Mouse (Mus musculus) heart, embryonic 14.5 days (tissue): ENCODE results near the gene Bak1. TPM values are rescaled to one million over a fixed set of nuclear protein-coding genes. Genes with fewer than 3 reads are reported as not detected.

Experiments used
- ATAC-seq: fragments of 200-750 bp; cut with Nextera tagmentation; 2 replicates; pipeline ENCODE4 v1.8.0; 2017; ENCODE audit warnings: low read depth, moderate TSS enrichment; ENCODE audit not compliant: insufficient number of reproducible peaks, insufficient read depth, low FRiP score
- H3K27ac ChIP-seq, 2 experiments: fragments of 200-500 bp in 1 of 2; fragments of 300-500 bp in 1 of 2; sonication (generic) in 1 of 2; replicated peaks in 1 of 2; 2 replicates each; pipeline ENCODE4 v1.5.1; 2012 to 2014; ENCODE audit warnings: low read depth in 2 of 2, low read length in 2 of 2, control low read depth in 1 of 2, mild to moderate bottlenecking in 1 of 2, mixed read lengths in 1 of 2; ENCODE audit not compliant: control insufficient read depth in 1 of 2, insufficient read depth in 1 of 2
- H3K27me3 ChIP-seq: fragments of 300-500 bp; sonication (generic); 2 replicates; pipeline ENCODE4 v1.6.1; 2014; ENCODE audit warnings: mild to moderate bottlenecking, low read length, control low read depth; ENCODE audit not compliant: control insufficient read depth, insufficient read depth
- H3K36me3 ChIP-seq: fragments of 300-500 bp; sonication (generic); 2 replicates; pipeline ENCODE4 v1.6.1; 2014; ENCODE audit warnings: mild to moderate bottlenecking, control low read depth, low read length, mixed read lengths; ENCODE audit not compliant: control insufficient read depth, insufficient read depth
- H3K4me1 ChIP-seq, 2 experiments: fragments of 200-500 bp in 1 of 2; fragments of 300-500 bp in 1 of 2; sonication (generic) in 1 of 2; 2 replicates each; pipeline ENCODE4 v1.6.1; 2012 to 2014; ENCODE audit warnings: low read length in 2 of 2, control low read depth in 1 of 2, mixed read lengths in 1 of 2; ENCODE audit not compliant: control insufficient read depth in 2 of 2, insufficient read depth in 2 of 2
- H3K4me2 ChIP-seq: fragments of 300-500 bp; sonication (generic); 2 replicates; pipeline ENCODE4 v1.6.1; 2014; ENCODE audit warnings: mild to moderate bottlenecking, low read length
- H3K4me3 ChIP-seq, 2 experiments: fragments of 200-500 bp in 1 of 2; fragments of 300-500 bp in 1 of 2; sonication (generic) in 1 of 2; 2 replicates each; pipeline ENCODE4 v1.5.1; 2012 to 2014; ENCODE audit warnings: low read length in 2 of 2, mild to moderate bottlenecking in 2 of 2, control low read depth in 1 of 2, low read depth in 1 of 2, moderate library complexity in 1 of 2; ENCODE audit not compliant: control insufficient read depth in 1 of 2, insufficient read depth in 1 of 2
- H3K9ac ChIP-seq: fragments of 300-500 bp; sonication (generic); 2 replicates; pipeline ENCODE4 v1.6.1; 2014; ENCODE audit warnings: mild to moderate bottlenecking, low read length
- H3K9me3 ChIP-seq: fragments of 300-500 bp; sonication (generic); 2 replicates; pipeline ENCODE4 v1.6.1; 2016; ENCODE audit warnings: low read length, control low read depth; ENCODE audit not compliant: control insufficient read depth
- WGBS: fragments of 180-500 bp; shearing (Covaris S2); extraction: QIAGEN DNeasy Blood & Tissue Kit; methylation state at CpG from one replicate; pipeline ENCODE4 v1.1.7; 2014; 5-methylcytosine and 5-hydroxymethylcytosine counted together
- polyA plus RNA-seq: library from polyadenylated mRNA; unstranded; fragments of >200 nt; fragmentation: Nextera tagmentation; extraction: Ambion mirVana; gene quantifications from 2 replicates; pipeline ENCODE4 v1.2.1, GENCODE M21; 2014

Gene Bak1
- polyA plus RNA-seq, 1 experiment from 2014 or later: 10.5 TPM

DNA sequence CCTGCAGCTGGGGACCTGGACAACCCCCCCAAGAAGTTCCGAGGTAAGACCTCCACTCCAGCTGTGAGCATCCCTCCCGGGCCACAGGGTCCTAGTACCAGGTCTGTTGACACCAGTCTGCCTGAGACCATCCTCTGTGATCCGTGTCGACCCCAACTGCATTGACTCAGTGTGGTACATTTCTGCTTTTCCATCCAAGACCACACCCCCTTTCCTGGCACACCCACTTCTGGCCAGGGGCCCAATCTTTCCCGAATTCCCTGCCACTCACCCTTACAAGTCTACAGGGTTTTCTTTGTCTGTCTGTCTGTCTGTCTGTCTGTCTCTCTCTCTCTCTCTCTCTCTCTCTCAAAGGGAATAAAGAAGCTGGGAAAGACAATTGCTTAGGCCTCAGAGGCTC is 44.3 kb upstream of the Bak1 start:
- H3K36me3 ChIP-seq: no peaks in the 10 kb centered on the region
- no peak overlapping the region for H3K4me2 ChIP-seq
- H3K27me3 ChIP-seq: no peaks in the 10 kb centered on the region
- no peak for ATAC-seq
- whole genome bisulfite sequencing: 77% methylated on average over 5 of the region's 5 CpGs
- 0 out of 2 replicates have a peak, but pooled peaks cover 4% of the 10 kb centered on the region for H3K9me3 ChIP-seq
- no peak overlapping the region for H3K4me3 ChIP-seq
- peaks cover 3 to 7% of the 10 kb centered on the region in 2 experiments; a peak in 1 of 4 replicates for H3K4me1 ChIP-seq
- H3K27ac ChIP-seq: no peak overlapping the region
- H3K9ac ChIP-seq: no peak overlapping the region

DNA sequence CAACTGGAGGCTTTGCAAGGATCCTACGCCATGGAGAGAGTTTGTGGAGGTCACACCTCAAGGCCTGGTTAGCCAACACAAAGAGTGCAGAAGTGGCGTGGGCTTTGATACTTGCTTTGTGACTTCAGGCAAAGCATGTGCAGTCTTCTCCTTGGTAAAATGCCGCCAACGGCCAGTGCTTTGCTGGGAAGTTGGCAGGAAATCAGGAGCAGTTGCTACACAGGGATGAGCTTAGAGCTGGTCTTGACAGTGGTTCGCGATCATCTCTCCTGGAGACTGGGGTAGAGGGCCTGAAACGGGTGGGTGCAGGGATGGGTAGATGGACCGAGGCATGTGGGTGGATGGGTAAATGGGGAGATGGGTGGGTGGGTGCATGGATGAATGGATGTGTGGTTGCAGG is 43.6 kb upstream of the Bak1 start:
- no peak overlapping the region for H3K9ac ChIP-seq
- H3K4me2 ChIP-seq: no peak overlapping the region
- no peaks in the 10 kb centered on the region for H3K36me3 ChIP-seq
- no peak overlapping the region for H3K27ac ChIP-seq
- no peak overlapping the region for H3K4me3 ChIP-seq
- 91% methylated on average over 8 of the region's 8 CpGs for WGBS
- peaks cover 3 to 7% of the 10 kb centered on the region in 2 experiments; a peak in 1 of 4 replicates for H3K4me1 ChIP-seq
- H3K9me3 ChIP-seq: no peaks in the 10 kb centered on the region
- H3K27me3 ChIP-seq: no peaks in the 10 kb centered on the region
- ATAC-seq: no peak

DNA sequence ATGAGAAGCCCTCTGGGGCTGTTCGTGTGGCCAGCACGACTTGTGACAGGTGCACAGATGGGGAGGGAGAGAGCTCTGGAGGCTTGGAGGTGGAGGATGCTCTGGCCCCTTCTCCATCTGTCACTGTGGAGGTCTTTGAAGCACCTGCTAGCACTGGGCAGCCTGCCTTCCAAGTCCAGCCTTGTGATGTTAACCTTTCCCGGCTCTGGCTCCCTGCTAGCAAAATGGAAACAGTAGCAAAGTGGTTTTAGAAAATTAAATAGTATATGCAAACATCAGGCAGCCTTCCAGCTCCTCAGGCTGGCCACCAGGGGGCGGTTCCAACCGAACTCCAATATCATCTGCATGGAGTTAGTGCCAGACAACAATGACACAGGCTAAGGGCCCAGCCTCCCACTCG is 42.8 kb upstream of the Bak1 start:
- Histone ChIP-seq H3K4me3 (no peak overlapping the region), H3K4me1 (peaks cover 3 to 7% of the 10 kb centered on the region in 2 experiments; a peak in 1 of 4 replicates), H3K27ac (no peak overlapping the region), H3K9ac (no peak overlapping the region), H3K9me3 (no peaks in the 10 kb centered on the region), H3K36me3 (no peaks in the 10 kb centered on the region), H3K4me2 (no peak overlapping the region), H3K27me3 (no peaks in the 10 kb centered on the region)
- no peak for ATAC-seq
- WGBS: 60% methylated on average over 6 of the region's 6 CpGs

DNA sequence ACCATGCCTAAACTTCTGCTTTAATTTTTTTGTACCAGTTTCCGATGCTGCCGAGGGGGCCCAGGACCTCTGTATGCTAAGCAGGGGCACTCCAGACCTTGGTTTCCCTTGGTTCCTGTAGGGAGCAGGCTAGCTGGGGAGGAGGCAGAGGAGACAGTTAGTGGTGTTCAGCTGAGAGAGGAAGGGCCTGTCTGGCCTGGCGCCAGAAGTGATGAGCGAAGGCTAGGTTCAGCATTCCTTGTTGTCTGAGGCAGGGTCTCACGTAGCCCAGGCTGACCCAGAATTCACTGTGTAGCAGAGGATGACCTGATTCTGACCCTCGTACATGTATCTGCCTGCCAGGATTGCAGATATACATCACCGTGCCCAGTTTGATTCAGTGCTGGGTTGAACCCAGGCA is 42.1 kb upstream of the Bak1 start:
- Histone ChIP-seq H3K9me3 (no peaks in the 10 kb centered on the region), H3K4me3 (no peak overlapping the region), H3K27ac (no peak overlapping the region), H3K36me3 (no peaks in the 10 kb centered on the region), H3K4me1 (peaks cover 3 to 11% of the 10 kb centered on the region in 2 experiments; a peak in 2 of 4 replicates), H3K9ac (no peak overlapping the region), H3K27me3 (no peaks in the 10 kb centered on the region), H3K4me2 (no peak overlapping the region)
- ATAC-seq: no peak
- 88% methylated on average over 7 of the region's 7 CpGs for WGBS

GRCm38 (mm10) chr17:27069071-27069470 is 40.3 kb upstream of the Bak1 start:
- Histone ChIP-seq H3K9ac (no peak overlapping the region), H3K27me3 (no peaks in the 10 kb centered on the region), H3K4me3 (no peak overlapping the region), H3K4me1 (peaks cover 1 to 6% of the 10 kb centered on the region in 2 experiments; a peak in 2 of 4 replicates), H3K36me3 (no peaks in the 10 kb centered on the region), H3K9me3 (no peaks in the 10 kb centered on the region), H3K4me2 (no peak overlapping the region), H3K27ac (no peak overlapping the region)
- no peak for ATAC-seq
- 96% methylated on average over 4 of the region's 5 CpGs for WGBS

DNA sequence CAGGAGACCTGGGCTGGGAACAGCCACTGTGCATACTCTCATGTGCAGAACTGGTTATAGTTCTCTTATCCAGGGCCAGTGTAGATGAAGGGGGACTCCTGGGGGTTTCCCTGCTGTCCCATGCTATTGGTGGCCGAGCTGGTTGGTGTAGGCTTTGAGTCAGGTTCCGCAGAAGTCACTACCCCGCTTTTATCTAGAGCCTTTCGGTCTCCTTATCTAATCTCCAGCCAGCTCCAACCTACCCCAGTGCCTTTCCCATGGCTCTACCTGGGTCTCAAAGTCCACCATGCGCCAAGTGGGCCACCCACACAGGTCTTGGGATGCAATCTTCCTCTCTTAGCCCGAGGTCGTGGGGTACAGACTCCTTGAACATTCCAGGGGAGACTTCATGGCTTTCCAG is 37.3 kb upstream of the Bak1 start:
- Histone ChIP-seq H3K36me3 (no peaks in the 10 kb centered on the region), H3K4me2 (no peak overlapping the region), H3K27ac (no peak overlapping the region), H3K27me3 (no peaks in the 10 kb centered on the region), H3K4me3 (no peak overlapping the region), H3K9me3 (no peaks in the 10 kb centered on the region), H3K4me1 (peaks cover 8 to 14% of the 10 kb centered on the region in 2 experiments; a peak in 3 of 4 replicates), H3K9ac (no peak overlapping the region)
- ATAC-seq: no peak
- 40% methylated on average over 7 of the region's 7 CpGs for WGBS

GRCm38 (mm10) chr17:27064195-27064594 is 35.4 kb upstream of the Bak1 start:
- 65% methylated on average over 2 of the region's 2 CpGs for WGBS
- Histone ChIP-seq H3K27ac (no peak overlapping the region), H3K4me3 (no peak overlapping the region), H3K4me1 (peaks cover 8 to 14% of the 10 kb centered on the region in 2 experiments; a peak in 3 of 4 replicates), H3K4me2 (no peak overlapping the region), H3K27me3 (no peaks in the 10 kb centered on the region), H3K36me3 (no peaks in the 10 kb centered on the region), H3K9ac (peak overlapping the region; percentile 30; the same call in 1 of the 2 replicates), H3K9me3 (no peaks in the 10 kb centered on the region)
- no peak for ATAC-seq

GRCm38 (mm10) chr17:27063717-27064116 is 34.9 kb upstream of the Bak1 start:
- Histone ChIP-seq H3K4me3 (no peak overlapping the region), H3K4me1 (peaks cover 8 to 14% of the 10 kb centered on the region in 2 experiments; a peak in 3 of 4 replicates), H3K27ac (no peak overlapping the region), H3K36me3 (no peaks in the 10 kb centered on the region), H3K9ac (no peak overlapping the region; the same call in 1 of the 2 replicates), H3K9me3 (no peaks in the 10 kb centered on the region), H3K27me3 (no peaks in the 10 kb centered on the region), H3K4me2 (no peak overlapping the region)
- WGBS: 34% methylated on average over 6 of the region's 6 CpGs
- peak; percentile 28; the same call in 1 of the 2 replicates for ATAC-seq
